9 mouse cellular contexts compared by ENCODE assay signal in the genomic region with DNA sequence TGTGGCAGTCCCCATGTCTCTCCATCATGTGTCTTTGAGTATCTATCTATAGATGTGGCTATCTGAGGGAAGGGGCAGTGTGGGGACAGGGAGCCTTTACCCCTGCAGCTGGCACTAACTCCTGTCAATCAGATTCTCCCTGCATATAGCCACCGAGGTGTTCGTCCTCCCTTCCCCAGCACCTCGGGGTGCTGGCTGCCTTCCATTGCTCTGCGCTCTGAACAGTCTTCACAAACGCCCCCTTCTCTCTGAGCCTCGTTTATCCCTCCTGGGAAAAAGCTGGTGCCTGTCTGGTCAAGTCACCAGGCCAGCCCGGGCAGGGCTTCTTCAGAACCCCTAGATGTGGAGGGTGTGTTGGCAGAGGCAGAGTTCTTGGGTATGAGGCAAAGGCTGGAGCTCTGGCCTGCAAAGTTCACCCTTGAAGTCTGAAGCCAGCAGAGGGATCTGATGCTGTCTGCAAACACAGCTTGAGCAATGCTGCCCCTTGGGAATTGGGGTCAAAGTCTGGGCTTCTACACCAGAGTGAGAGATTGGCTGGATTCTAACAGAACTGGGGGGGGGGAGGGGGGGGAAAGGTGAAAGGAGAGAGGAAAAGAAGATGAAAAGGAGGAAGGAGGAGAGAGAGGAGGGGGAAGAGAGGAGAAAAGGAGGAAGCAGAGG.
A peak's percentile ranks its signal among the peaks of the same experiment; 100 is the strongest.
DNase-seq lines count a peak whose midpoint lies in the region; ATAC-seq and TF ChIP-seq lines count a peak whose summit lies in the region.
"Had no signal": no experiment of that assay in that cellular context is flagged by ENCODE, and none has a peak within 500 bp of the region (broad histone marks: within the 10 kb centered on the region; RNA-seq: fewer than 3 reads in every experiment).

No protein-coding gene starts in this region.

- peak; percentile 97 for DNase-seq in heart, adult 11 months
- DNase-seq in NIH3T3 (ENCODE audit: low read depth), result peak; percentile 26
- peak; percentile 28 for DNase-seq in heart, adult 8-10 months (ENCODE audit: low spot score)
- DNase-seq in kidney, postnatal 36 days, result peak; percentile 72 to 78
- DNase-seq in Muller cell, postnatal 12 days (ENCODE audit: inconsistent ontology term), result no peak
- DNase-seq in stomach, postnatal 0 days (ENCODE audit: low spot score), result no peak

- H3K4me3 ChIP-seq in heart, embryonic 12.5 days, result no peak overlapping the region
- no peak overlapping the region for H3K4me3 ChIP-seq in stomach, postnatal 0 days (ENCODE audit: low read depth, low read length)
- no peak overlapping the region for H3K4me3 ChIP-seq in forebrain, embryonic 12.5 days (replicated peaks)
- H3K4me3 ChIP-seq: limb, embryonic 12.5 days had no signal

- no peak for TF ChIP-seq CTCF in stomach, postnatal 0 days (IDR thresholded peaks at IDR 0.05; ENCODE audit: low read depth)

- no peak overlapping the region for H3K9ac ChIP-seq in heart, embryonic 12.5 days
- no peak overlapping the region for H3K9ac ChIP-seq in stomach, postnatal 0 days (ENCODE audit: low read length)
- H3K9ac ChIP-seq in forebrain, embryonic 12.5 days, result no peak overlapping the region
- H3K9ac ChIP-seq: limb, embryonic 12.5 days had no signal

- no peaks in the 10 kb centered on the region for H3K36me3 ChIP-seq in heart, embryonic 12.5 days
- no peaks in the 10 kb centered on the region for H3K36me3 ChIP-seq in stomach, postnatal 0 days (ENCODE audit: control insufficient read depth, insufficient read depth, low read length)
- no peaks in the 10 kb centered on the region for H3K36me3 ChIP-seq in forebrain, embryonic 12.5 days (replicated peaks)
- H3K36me3 ChIP-seq: limb, embryonic 12.5 days had no signal

- H3K4me1 ChIP-seq in heart, embryonic 12.5 days (replicated peaks), result peaks cover 32% of the 10 kb centered on the region
- no peaks in the 10 kb centered on the region for H3K4me1 ChIP-seq in stomach, postnatal 0 days (replicated peaks; ENCODE audit: control insufficient read depth, insufficient read depth)
- 0 out of 2 replicates have a peak, but pooled peaks cover 2% of the 10 kb centered on the region for H3K4me1 ChIP-seq in forebrain, embryonic 12.5 days
- H3K4me1 ChIP-seq: limb, embryonic 12.5 days had no signal

- H3K9me3 ChIP-seq in heart, embryonic 12.5 days (replicated peaks), result no peaks in the 10 kb centered on the region
- no peaks in the 10 kb centered on the region for H3K9me3 ChIP-seq in stomach, postnatal 0 days (ENCODE audit: control insufficient read depth, low read length)
- H3K9me3 ChIP-seq in forebrain, embryonic 12.5 days, result no peaks in the 10 kb centered on the region
- H3K9me3 ChIP-seq: limb, embryonic 12.5 days had no signal

- no peak for TF ChIP-seq EP300 in stomach, postnatal 0 days (optimal IDR thresholded peaks at IDR 0.05)

- 62% methylated on average over 7 of the region's 7 CpGs for WGBS in heart, embryonic 12.5 days
- WGBS in stomach, postnatal 0 days, result 47% methylated on average over 7 of the region's 7 CpGs
- WGBS in forebrain, embryonic 12.5 days, result 67% methylated on average over 7 of the region's 7 CpGs

- no peak overlapping the region for H3K27ac ChIP-seq in heart, embryonic 12.5 days (ENCODE audit: poor library complexity, severe bottlenecking)
- no peak overlapping the region for H3K27ac ChIP-seq in stomach, postnatal 0 days (replicated peaks)
- no peak overlapping the region for H3K27ac ChIP-seq in forebrain, embryonic 12.5 days
- H3K27ac ChIP-seq: limb, embryonic 12.5 days had no signal

- no peaks in the 10 kb centered on the region for H3K27me3 ChIP-seq in heart, embryonic 12.5 days (replicated peaks)
- no peaks in the 10 kb centered on the region for H3K27me3 ChIP-seq in stomach, postnatal 0 days (ENCODE audit: control insufficient read depth, insufficient read depth, low read length)
- 0 out of 2 replicates have a peak, but pooled peaks cover 4% of the 10 kb centered on the region for H3K27me3 ChIP-seq in forebrain, embryonic 12.5 days
- H3K27me3 ChIP-seq: limb, embryonic 12.5 days had no signal

- no peak for ATAC-seq in heart, embryonic 12.5 days (ENCODE audit: insufficient number of reproducible peaks, low FRiP score)
- ATAC-seq in stomach, postnatal 0 days (ENCODE audit: low FRiP score, low TSS enrichment), result no peak
- no peak for ATAC-seq in forebrain, embryonic 12.5 days (ENCODE audit: low FRiP score)

- H3K4me2 ChIP-seq in heart, embryonic 12.5 days, result no peak overlapping the region
- no peak overlapping the region for H3K4me2 ChIP-seq in stomach, postnatal 0 days (replicated peaks; ENCODE audit: low read depth)
- no peak overlapping the region for H3K4me2 ChIP-seq in forebrain, embryonic 12.5 days
- H3K4me2 ChIP-seq: limb, embryonic 12.5 days had no signal

Comparison
In these comparisons a context has a peak if more than half of its experiments do, and no peak if none do; other contexts are left out.
1. DNase-seq: peak in heart, adult 11 months (single experiment), NIH3T3 (single experiment), heart, adult 8-10 months (single experiment) and kidney, postnatal 36 days (2 of 2); none in Muller cell, postnatal 12 days (single experiment) and stomach, postnatal 0 days (single experiment).